Mouse (Mus musculus) testis, adult 10 weeks (tissue): ENCODE data around the gene Wfdc11. TPM values are rescaled to one million over a fixed set of nuclear protein-coding genes. Genes with fewer than 3 reads are reported as not detected.

Source experiments
- polyA plus RNA-seq: library from polyadenylated mRNA; stranded (reverse); fragments of 350-450 nt; fragmentation: Illumina TruSeq; extraction: RNeasy Lipid Tissue Mini Kit (QIAGEN cat#74804); gene quantifications from one replicate; pipeline ENCODE4 v1.2.3, GENCODE M21; 2014; ENCODE audit warnings: low read depth, low replicate concordance

The Wfdc11 gene
- polyA plus RNA-seq, result not detected

DNA sequence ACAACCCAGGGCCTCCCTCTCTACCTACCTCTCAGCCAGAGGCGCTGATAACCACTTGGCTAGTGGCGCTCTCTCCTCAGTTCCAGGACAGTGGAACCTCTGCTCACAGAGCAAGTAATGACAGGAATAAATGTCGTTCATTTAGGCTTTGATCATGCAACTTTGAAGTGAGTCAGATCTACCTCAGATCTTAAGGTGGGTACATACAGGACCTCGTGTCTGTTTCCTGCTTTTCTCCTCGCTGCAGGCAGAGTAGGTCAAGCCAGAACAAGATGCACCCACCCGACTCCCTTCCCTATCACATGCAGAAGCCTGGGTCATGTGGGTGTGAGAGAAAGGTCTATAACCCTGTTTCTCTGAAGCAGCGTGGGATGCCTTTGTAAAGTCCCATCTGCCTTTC lies at the start of gene Wfdc11:
TSS of gene Wfdc11 (minus strand) at position 101 of the 400 bp plus-strand sequence.

GRCm38 (mm10) chr2:164715005-164715404 lies 41.1 kb upstream of the Wfdc11 start, which contains the start of gene Spint5:
Gene Spint5 (plus strand): TSS chr2:164715305.

DNA sequence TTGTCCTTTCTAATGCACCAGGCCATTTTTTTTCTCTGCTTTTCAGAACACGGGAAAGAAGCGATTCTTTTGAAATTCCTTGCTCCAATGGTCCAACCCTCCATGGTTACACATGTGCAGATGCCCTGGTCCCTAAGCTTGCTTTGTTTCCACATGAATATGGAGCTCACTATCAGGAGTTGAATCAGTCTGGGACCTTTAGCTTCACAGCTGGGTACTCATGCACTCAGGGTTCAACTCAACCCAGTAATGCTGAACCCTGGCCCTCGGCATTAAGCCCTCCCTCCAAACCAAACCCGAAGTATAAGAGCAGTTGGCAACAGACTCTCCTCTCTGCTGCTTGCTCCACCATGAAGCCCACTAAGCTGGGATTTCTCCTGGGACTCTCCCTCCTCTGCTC lies 24.3 kb upstream of the Wfdc11 start, which contains the start of gene Spint4:
TSS of gene Spint4 (plus strand) at position 301 of the 400 bp plus-strand sequence.

DNA sequence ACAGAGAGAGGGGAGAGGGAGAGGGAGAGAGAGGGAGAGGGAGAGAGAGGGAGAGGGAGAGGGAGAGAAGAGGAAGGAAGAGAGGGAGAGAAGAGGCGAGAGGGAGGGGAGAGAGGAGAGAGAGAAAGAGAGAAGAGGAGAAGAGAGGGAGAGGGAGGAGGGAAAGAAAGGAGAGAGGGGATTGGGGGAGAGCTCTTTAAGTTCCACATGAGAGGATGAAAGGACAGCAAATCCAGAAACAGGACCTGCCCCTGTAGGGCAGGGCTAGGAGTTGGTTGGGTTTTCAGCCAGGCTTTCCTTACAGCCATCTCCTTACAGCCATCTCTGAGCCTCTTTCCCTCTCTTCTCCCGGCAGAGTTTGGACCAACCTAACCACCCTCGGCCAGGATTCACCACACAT lies 10.9 kb upstream of the Wfdc11 start, which contains the start of gene Wfdc13:
TSS of gene Wfdc13 (plus strand) at position 301 of the 400 bp plus-strand sequence.

DNA sequence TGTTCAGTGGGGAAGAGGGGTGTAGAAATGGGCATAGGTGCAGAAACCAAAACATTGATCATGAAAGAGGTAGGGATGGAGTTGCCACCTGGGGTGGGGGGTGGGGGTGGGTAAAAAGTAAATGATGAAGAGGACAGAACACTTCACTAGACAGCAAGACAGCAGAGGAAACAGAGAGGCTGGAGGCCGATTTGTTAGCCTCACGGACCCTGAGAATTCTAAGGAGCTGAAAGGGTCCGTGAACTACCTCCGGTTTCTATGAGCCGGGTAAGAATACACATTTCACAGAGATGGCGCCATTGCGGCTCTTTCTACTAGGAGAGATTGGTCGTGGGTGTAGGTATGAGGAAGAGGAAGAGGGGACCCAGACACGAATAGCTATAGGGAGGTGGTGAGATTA lies 17.4 kb downstream of the Wfdc11 start, which contains the start of gene Wfdc9:
TSS of gene Wfdc9 (minus strand) at position 101 of the 400 bp plus-strand sequence.

GRCm38 (mm10) chr2:164655858-164656257 lies 18.0 kb downstream of the Wfdc11 start, which contains the start of gene Wfdc10:
Gene Wfdc10 (plus strand): TSS chr2:164656046.

GRCm38 (mm10) chr2:164638696-164639095 lies 35.2 kb downstream of the Wfdc11 start, which contains the start of gene Wfdc16:
Gene Wfdc16 (minus strand): TSS chr2:164638796.

GRCm38 (mm10) chr2:164613471-164613870 lies 60.4 kb downstream of the Wfdc11 start, which contains the start of the genes Wfdc6b and Wfdc8:
Gene Wfdc6b (plus strand): TSS chr2:164613522.
Gene Wfdc8 (minus strand): TSS chr2:164613626.

Other genes starting within 250 kb of the Wfdc11 start
- 23.5 TPM for gene Sdc4, start 230.2 kb downstream of the Wfdc11 start, polyA plus RNA-seq
- 6.3 TPM for gene Sys1, start 217.1 kb downstream of the Wfdc11 start, polyA plus RNA-seq
- not detected for gene Gm20458, start 213.1 kb downstream of the Wfdc11 start, polyA plus RNA-seq
- gene Trp53tg5, start 200.4 kb downstream of the Wfdc11 start, polyA plus RNA-seq, result 308 TPM
- gene Dbndd2, start 188.0 kb downstream of the Wfdc11 start, polyA plus RNA-seq, result 0.98 TPM
- 8.8 TPM for gene Pigt, start 176.6 kb downstream of the Wfdc11 start, polyA plus RNA-seq
- not detected for gene Wfdc2, start 111.7 kb downstream of the Wfdc11 start, polyA plus RNA-seq
- not detected for gene Spint3, start 100.6 kb downstream of the Wfdc11 start, polyA plus RNA-seq
- 17.8 TPM for gene Wfdc6a, start 88.6 kb downstream of the Wfdc11 start, polyA plus RNA-seq
- gene Eppin, start 80.5 kb downstream of the Wfdc11 start, polyA plus RNA-seq, result 83.7 TPM
- 2.2 TPM for gene Wfdc6b, start 60.6 kb downstream of the Wfdc11 start, polyA plus RNA-seq
- 1.6 TPM for gene Wfdc8, start 60.5 kb downstream of the Wfdc11 start, polyA plus RNA-seq
- 2.0 TPM for gene Wfdc16, start 35.3 kb downstream of the Wfdc11 start, polyA plus RNA-seq
- 15.1 TPM for gene Wfdc10, start 18.0 kb downstream of the Wfdc11 start, polyA plus RNA-seq
- gene Wfdc9, start 17.5 kb downstream of the Wfdc11 start, polyA plus RNA-seq, result not detected
- gene Wfdc13, start 11.0 kb upstream of the Wfdc11 start, polyA plus RNA-seq, result 2.2 TPM
- gene Spint4, start 24.4 kb upstream of the Wfdc11 start, polyA plus RNA-seq, result not detected
- gene Spint5, start 41.2 kb upstream of the Wfdc11 start, polyA plus RNA-seq, result 8.1 TPM
- gene Wfdc3, start 71.8 kb upstream of the Wfdc11 start, polyA plus RNA-seq, result 11.3 TPM
- 5.0 TPM for gene Dnttip1, start 71.9 kb upstream of the Wfdc11 start, polyA plus RNA-seq
- gene Ube2c, start 95.8 kb upstream of the Wfdc11 start, polyA plus RNA-seq, result 11.9 TPM
- not detected for gene Tnnc2, start 105.9 kb upstream of the Wfdc11 start, polyA plus RNA-seq
- 1.4 TPM for gene Snx21, start 111.7 kb upstream of the Wfdc11 start, polyA plus RNA-seq
- 1.3 TPM for gene Acot8, start 130.8 kb upstream of the Wfdc11 start, polyA plus RNA-seq
- gene Zswim3, start 131.0 kb upstream of the Wfdc11 start, polyA plus RNA-seq, result 14.7 TPM
- gene Zswim1, start 148.6 kb upstream of the Wfdc11 start, polyA plus RNA-seq, result 6.0 TPM
- 15.7 TPM for gene Spata25, start 154.4 kb upstream of the Wfdc11 start, polyA plus RNA-seq
- gene Ctsa, start 158.8 kb upstream of the Wfdc11 start, polyA plus RNA-seq, result 5.4 TPM
- not detected for gene Neurl2, start 159.4 kb upstream of the Wfdc11 start, polyA plus RNA-seq
- gene Pltp, start 183.6 kb upstream of the Wfdc11 start, polyA plus RNA-seq, result 1.1 TPM
- 2.8 TPM for gene Pcif1, start 205.2 kb upstream of the Wfdc11 start, polyA plus RNA-seq
- 0.22 TPM for gene Zfp335, start 237.7 kb upstream of the Wfdc11 start, polyA plus RNA-seq